Mouse (Mus musculus) urinary bladder, adult 2 months (tissue): Measurements from ENCODE around the gene Olfr406. TPM values are rescaled to one million over a fixed set of nuclear protein-coding genes. Genes with fewer than 3 reads are reported as not detected.

Experiments
- DNase-seq: peaks from one replicate; pipeline ENCODE4 v3.0.0; 2022; ENCODE audit warnings: low spot score
- polyA plus RNA-seq: library from polyadenylated mRNA; depleted of rRNA; stranded (reverse); fragments of >200 nt; gene quantifications from 2 replicates; pipeline ENCODE4 v1.2.3, GENCODE M21; 2012; rRNA removed

The Olfr406 gene
- polyA plus RNA-seq, result not detected in 2 replicates

DNA sequence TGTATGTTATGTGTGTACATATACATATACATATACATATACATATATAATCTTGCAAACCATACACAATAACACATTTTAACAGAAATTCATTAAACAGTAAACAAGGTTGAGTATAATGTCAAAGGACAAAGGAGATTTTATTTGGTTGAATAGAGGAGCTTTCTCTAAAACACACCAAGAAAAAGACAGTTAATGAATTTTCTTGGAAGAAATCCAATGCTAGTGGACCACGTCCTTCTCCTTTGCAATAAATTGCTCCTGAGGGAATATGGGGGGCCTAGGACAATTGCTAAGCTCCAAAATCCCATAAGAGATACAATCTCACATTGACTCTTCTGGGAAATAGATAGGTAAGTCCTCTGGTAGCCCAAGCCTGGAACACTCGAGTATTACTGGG, at the start of gene Olfr406:
Gene Olfr406, plus strand, starts transcription at position 301 of the 400 bp plus-strand sequence.
- no peak for DNase-seq

DNA sequence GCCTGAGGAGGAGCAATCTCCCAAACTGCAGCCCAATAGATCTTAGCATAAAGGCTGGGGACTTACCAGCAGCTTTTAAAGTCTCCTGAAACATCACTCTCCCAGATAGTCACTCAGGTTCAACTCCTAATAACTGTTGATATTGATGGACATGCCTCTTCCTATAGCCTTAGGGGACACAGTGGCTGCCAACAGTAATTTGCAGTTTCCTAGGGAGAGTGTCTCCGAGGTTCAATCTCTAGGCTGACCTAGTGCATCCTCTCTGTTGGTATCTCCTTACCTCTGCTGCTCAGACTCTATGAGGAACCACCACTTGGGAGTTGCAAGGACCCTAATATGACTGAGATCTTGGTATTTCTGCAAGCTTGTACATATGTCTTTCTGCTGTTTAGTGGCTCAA, 48.3 kb upstream of the Olfr406 start, which contains the start of gene Olfr43:
Gene Olfr43, minus strand, starts transcription at position 101 of the 400 bp plus-strand sequence.
- no peak for DNase-seq

DNA sequence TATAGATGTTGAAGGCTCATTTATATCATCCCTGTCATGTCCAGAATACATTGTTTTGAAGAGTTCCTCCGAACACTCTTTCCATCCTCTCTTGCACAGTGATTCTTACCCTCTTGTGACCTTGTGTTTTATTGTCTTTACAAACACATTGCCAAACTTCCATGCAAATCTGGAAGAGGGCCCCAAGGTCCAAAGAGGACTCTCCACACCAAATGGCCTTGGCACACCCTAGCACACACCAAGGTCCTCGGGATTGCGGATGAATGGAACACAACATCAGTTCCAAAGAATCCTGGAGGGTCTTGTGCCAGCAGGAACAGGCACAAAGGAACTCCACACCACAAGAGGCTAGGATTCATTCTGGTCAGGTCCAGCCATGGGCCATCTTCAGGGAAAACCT, 18.4 kb upstream of the Olfr406 start:
- DNase-seq, result no peak

DNA sequence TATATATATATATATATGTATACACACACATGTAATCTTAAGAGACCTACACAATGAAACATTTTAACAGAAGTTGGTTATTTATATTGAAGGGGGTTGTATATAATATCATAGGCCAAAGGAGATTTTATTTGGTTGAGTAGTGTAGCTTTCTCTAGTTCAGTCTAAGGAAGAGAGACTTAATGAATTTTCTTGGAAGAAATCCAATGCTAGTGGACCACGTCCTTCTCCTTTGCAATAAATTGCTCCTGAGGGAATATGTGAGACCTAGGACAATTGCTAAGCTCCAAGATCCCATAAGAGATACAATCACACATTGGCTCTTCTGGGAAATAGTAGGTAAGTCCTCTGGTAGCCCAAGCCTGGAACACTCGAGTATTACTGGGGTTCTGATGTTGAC, 23.8 kb downstream of the Olfr406 start, which contains the start of gene Olfr59:
Gene Olfr59, plus strand, starts transcription at position 301 of the 400 bp plus-strand sequence.
- DNase-seq, result no peak

DNA sequence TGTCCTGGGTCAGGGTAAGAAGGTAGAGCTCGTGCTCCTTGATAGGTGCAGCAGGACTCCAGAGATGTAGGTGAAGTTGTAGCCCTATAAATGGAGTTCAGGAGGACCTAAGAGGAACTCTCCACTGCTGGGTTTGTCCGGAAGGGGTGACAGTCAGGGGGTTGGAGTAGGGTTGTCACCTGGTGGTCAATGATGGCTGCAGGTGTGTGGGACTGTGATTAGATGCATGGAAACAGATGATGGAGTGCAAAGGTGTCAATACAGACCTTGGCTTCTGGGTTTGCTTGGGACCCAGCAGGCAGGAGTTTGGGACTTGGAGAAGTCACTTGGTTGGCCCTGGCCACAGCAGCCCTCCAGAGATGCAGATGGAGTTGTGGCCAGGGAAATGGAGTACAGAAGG, 27.6 kb downstream of the Olfr406 start:
- no peak for DNase-seq

Other genes with a start within 250 kb of the Olfr406 start
- gene Olfr139, start 203.3 kb upstream of the Olfr406 start, polyA plus RNA-seq, result not detected in 2 replicates
- gene Olfr399, start 203.2 kb upstream of the Olfr406 start, polyA plus RNA-seq, result not detected in 2 replicates
- not detected in 2 replicates for gene Zfp616, start 189.9 kb upstream of the Olfr406 start, polyA plus RNA-seq
- not detected in 2 replicates for gene Olfr401, start 146.1 kb upstream of the Olfr406 start, polyA plus RNA-seq
- not detected in 2 replicates for gene Olfr402, start 106.3 kb upstream of the Olfr406 start, polyA plus RNA-seq
- gene Olfr403, start 73.6 kb upstream of the Olfr406 start, polyA plus RNA-seq, result not detected in 2 replicates
- gene Olfr43, start 48.4 kb upstream of the Olfr406 start, polyA plus RNA-seq, result not detected in 2 replicates
- gene Olfr59, start 23.9 kb downstream of the Olfr406 start, polyA plus RNA-seq, result not detected in 2 replicates
- not detected in 2 replicates for gene Olfr410, start 78.2 kb downstream of the Olfr406 start, polyA plus RNA-seq
- not detected in 2 replicates for gene Olfr411, start 92.8 kb downstream of the Olfr406 start, polyA plus RNA-seq
- not detected in 2 replicates for gene Olfr412, start 102.3 kb downstream of the Olfr406 start, polyA plus RNA-seq